Mouse (Mus musculus) limb, embryonic 11.5 days (tissue): ENCODE measurements around the gene Gm44973. TPM values are rescaled to one million over a fixed set of nuclear protein-coding genes. Genes with fewer than 3 reads are reported as not detected.
"Not testable (repeated sequence)": the region's sequence is repeated elsewhere in the genome, so short reads cannot be mapped to it uniquely, and the experiment has no call there.

Experiments
- ATAC-seq: fragments of 200-750 bp; cut with Nextera tagmentation; 2 replicates; pipeline ENCODE4 v1.8.0; 2017; ENCODE audit warnings: low read depth; ENCODE audit not compliant: insufficient number of reproducible peaks, low FRiP score, low TSS enrichment
- DNase-seq: peaks from one replicate; pipeline ENCODE4 v3.0.0-alpha.2; 2015; ENCODE audit warnings: low spot score
- H3K27ac ChIP-seq: fragments of 300-500 bp; sonication (generic); replicated peaks from 2 replicates; pipeline ENCODE4 v1.5.1; 2014; ENCODE audit warnings: low read depth, mild to moderate bottlenecking, low read length
- H3K27me3 ChIP-seq: fragments of 300-500 bp; sonication (generic); 2 replicates; pipeline ENCODE4 v1.6.1; 2014; ENCODE audit warnings: mild to moderate bottlenecking, low read length, mixed read lengths; ENCODE audit not compliant: control insufficient read depth, insufficient read depth
- H3K36me3 ChIP-seq: fragments of 300-500 bp; sonication (generic); 2 replicates; pipeline ENCODE4 v1.6.1; 2014; ENCODE audit warnings: mild to moderate bottlenecking, low read length, moderate library complexity, mixed read lengths; ENCODE audit not compliant: control insufficient read depth, insufficient read depth
- H3K4me1 ChIP-seq: fragments of 300-500 bp; sonication (generic); 2 replicates; pipeline ENCODE4 v1.6.1; 2014; ENCODE audit warnings: low read length, mixed read lengths; ENCODE audit not compliant: control insufficient read depth, insufficient read depth
- H3K4me2 ChIP-seq: fragments of 300-500 bp; sonication (generic); 2 replicates; pipeline ENCODE4 v1.6.1; 2014; ENCODE audit warnings: low read depth, mild to moderate bottlenecking, moderate library complexity; ENCODE audit not compliant: severe bottlenecking
- H3K4me3 ChIP-seq: fragments of 300-500 bp; sonication (generic); 2 replicates; pipeline ENCODE4 v1.5.1; 2014; ENCODE audit warnings: low read depth, low read length
- H3K9ac ChIP-seq: fragments of 300-500 bp; sonication (generic); 2 replicates; pipeline ENCODE4 v1.6.1; 2014; ENCODE audit warnings: mild to moderate bottlenecking, low read length
- H3K9me3 ChIP-seq: fragments of 300-500 bp; sonication (generic); 2 replicates; pipeline ENCODE4 v1.6.1; 2016; ENCODE audit warnings: low read length; ENCODE audit not compliant: control insufficient read depth
- WGBS: fragments of 180-500 bp; shearing (Covaris S2); extraction: QIAGEN DNeasy Blood & Tissue Kit; methylation state at CpG from one replicate; pipeline ENCODE4 v1.1.7; 2014; 5-methylcytosine and 5-hydroxymethylcytosine counted together
- polyA plus RNA-seq: library from polyadenylated mRNA; unstranded; fragments of >200 nt; fragmentation: Nextera tagmentation; extraction: Ambion mirVana; gene quantifications from 2 replicates; pipeline ENCODE4 v1.2.1, GENCODE M21; 2014

Gm44973 gene
- polyA plus RNA-seq, 1 experiment from 2014 or later = 0.45 TPM

DNA sequence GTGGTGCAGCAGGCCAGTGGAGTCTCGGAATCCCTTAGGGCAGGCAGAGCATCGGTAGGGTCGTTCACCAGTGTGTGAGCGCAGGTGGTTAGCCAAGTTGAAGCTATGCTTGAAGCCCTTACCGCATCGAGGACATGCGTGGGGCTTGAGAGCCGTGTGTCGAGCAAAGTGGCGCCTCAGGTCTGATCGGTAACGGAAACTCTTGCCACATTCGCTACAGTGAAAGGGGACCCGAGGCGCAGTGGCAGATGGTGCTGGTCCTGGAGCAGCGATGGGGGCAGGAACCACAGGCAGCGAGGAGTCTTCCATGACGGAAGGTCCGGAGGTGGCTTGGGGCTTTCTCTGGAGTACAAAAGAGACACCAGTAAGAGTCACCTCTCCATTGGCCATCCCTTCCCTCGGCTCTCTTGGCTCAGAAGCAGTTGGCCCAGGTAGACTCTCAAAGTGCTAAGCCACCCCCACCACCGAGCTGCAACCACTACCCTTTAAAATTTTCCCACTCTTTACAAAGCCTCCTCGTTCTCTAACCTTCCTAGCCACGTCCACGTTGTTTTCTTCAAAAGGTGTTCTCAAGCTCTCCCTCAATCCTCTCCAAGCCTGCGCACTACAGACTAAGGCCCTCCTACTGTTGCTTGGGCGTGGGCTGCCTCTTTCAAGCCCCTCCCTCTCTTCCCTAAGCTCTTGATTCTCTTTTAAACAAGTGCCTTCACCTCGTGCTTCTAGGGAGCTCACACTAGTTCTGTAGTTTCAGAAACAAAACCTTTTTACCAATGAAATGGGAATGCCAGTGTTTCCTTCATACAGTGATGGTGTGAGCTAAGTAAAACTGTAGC is 2.4 kb upstream of the Gm44973 start:
- no peak for DNase-seq
- H3K4me2 ChIP-seq = no peak overlapping the region; the same call in 1 of the 2 replicates
- no peaks in the 10 kb centered on the region for H3K27me3 ChIP-seq
- H3K4me1 ChIP-seq = peaks cover 3% of the 10 kb centered on the region; the same call in 1 of the 2 replicates
- H3K36me3 ChIP-seq = peaks cover 44% of the 10 kb centered on the region
- 93% methylated on average over 27 of the region's 27 CpGs for WGBS
- no peak for ATAC-seq
- no peak overlapping the region for H3K4me3 ChIP-seq
- no peaks in the 10 kb centered on the region; the same call in 1 of the 2 replicates for H3K9me3 ChIP-seq
- no peak overlapping the region for H3K27ac ChIP-seq
- H3K9ac ChIP-seq = no peak overlapping the region

DNA sequence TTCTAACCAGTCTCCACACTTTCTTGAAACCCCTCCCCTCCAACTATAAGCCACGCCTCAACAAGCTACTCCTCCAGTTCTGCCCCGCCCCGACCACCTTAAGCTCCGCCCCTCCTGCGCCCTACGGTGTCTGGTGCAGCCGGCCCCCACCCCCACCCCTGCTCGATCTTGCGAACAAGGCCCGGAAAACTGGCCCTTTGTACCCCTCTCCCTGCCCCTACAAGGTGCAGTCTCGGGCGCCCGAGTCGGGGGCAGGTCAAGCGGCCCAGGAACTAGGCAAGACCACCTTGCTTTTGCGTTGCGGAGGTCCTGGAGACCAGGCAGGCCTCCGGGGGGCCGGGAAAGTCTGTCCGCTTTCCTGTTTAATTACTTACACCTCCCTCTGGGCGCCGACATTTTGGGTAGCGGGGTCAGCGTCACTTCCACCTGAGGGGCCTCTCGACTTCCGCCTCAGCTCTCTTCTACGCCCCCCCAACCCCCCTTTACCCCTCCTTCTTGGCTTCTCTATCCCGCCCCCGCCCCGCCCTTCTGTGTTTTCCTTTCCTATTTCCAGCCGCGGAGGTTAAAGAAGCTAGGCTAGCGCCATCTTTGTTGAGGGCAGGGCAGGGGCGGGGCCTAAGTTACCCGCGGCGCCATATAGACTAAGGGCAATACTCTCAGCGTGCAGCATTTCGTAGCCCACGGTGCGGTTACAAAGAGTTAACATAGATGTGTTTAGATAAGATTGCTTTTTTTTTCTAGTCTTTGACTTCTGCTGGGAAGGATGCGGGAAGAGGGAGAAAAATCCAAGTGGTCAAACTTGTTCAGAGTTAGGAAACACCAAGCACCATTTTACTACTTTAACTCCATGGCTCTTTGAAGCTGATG is 812 bp upstream of the Gm44973 start, which contains the start of the genes Zfp524 and Fiz1:
Gene Zfp524, plus strand, starts transcription at position 165 of the 867 bp plus-strand sequence.
Gene Fiz1, minus strand, starts transcription at position 447 of the 867 bp plus-strand sequence.
- Histone ChIP-seq H3K27me3 (no peaks in the 10 kb centered on the region), H3K27ac (peak within 1 kb of the TSS; percentile 98), H3K4me3 (peak within 1 kb of the TSS; percentile 72), H3K4me2 (peak within 1 kb of the TSS; percentile 47), H3K4me1 (peaks cover 3% of the 10 kb centered on the region; the same call in 1 of the 2 replicates), H3K9ac (peak within 1 kb of the TSS; percentile 85), H3K9me3 (no peaks in the 10 kb centered on the region), H3K36me3 (peaks cover 28% of the 10 kb centered on the region)
- DNase-seq = peak; percentile 95
- WGBS = under 1% methylated on average over 42 of the region's 42 CpGs
- peak; percentile 77 for ATAC-seq

DNA sequence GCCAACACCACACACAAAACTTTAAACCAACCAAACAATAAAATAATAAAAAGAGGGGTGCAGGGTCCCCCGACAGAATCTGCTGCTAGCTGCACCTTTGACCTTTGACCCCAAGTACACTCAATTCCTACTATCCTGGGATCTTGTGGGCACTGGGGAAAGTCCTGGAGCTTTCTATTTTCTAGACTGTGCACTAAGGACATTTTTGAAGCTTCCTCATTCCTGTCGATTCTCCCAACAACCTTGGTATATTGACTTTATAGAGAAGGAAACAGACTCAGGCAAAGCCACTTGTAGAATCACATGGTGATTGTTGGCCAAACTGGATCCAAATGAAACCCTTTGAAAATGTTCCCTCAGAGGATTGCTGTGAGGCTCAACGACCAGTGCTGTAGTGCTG is 761 bp downstream of the Gm44973 start:
- Histone ChIP-seq H3K36me3 (peaks cover 15% of the 10 kb centered on the region), H3K27ac (peak overlapping the region; percentile 98), H3K4me2 (peak overlapping the region; percentile 47), H3K9me3 (no peaks in the 10 kb centered on the region), H3K9ac (no peak overlapping the region; the same call in 1 of the 2 replicates), H3K27me3 (no peaks in the 10 kb centered on the region), H3K4me3 (peak overlapping the region; percentile 72), H3K4me1 (peaks cover 3% of the 10 kb centered on the region; the same call in 1 of the 2 replicates)
- DNase-seq = no peak
- ATAC-seq = no peak
- 68% methylated on average over 3 of the region's 3 CpGs for WGBS

DNA sequence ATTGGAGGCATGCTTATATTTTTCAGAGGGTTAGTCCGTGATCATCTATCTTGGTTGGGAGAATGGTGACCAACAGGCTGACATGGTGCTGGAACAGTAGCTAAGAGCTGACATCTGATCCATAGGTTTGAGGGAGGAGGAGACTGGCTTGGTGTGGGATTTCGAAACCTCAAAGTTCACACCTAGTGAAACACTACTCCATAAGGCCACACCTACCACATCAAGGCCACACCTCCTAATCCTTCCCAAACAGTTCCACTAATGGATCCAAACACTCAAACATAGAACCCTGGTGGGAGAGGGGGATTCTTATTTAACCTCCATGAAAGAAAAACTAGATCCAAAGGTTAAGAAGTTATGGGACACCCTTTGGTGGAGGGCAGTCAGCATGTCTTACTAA is 1.6 kb downstream of the Gm44973 start:
- Histone ChIP-seq H3K4me2 (no peak overlapping the region), H3K27ac (no peak overlapping the region), H3K9ac (no peak overlapping the region), H3K36me3 (peaks cover 6% of the 10 kb centered on the region; the same call in 1 of the 2 replicates), H3K9me3 (no peaks in the 10 kb centered on the region), H3K4me3 (no peak overlapping the region), H3K4me1 (peaks cover 6% of the 10 kb centered on the region; the same call in 1 of the 2 replicates), H3K27me3 (no peaks in the 10 kb centered on the region)
- 97% methylated on average over 2 of the region's 2 CpGs for WGBS
- DNase-seq (no peak), ATAC-seq (no peak)

DNA sequence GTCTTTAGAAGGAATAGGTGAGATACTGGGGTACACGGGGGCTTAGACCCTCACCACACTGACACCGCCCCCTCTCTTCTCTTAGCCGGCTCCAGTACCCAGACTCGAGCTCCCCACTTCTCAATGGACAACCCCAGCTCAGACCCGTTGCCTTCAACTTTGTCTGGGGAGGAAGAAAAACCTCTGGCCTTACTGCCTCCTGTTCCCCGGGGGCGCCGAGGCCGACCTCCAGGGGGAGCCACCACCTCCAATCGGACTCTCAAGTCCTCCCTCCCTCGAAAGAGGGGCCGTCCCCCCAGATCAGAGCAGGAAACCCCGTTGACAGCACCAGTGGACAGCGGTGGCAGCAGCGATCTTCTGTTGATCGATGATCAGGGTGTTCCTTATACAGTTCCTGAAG is 2.1 kb downstream of the Gm44973 start:
- H3K9me3 ChIP-seq = no peaks in the 10 kb centered on the region
- ATAC-seq (no peak), DNase-seq (no peak)
- H3K27me3 ChIP-seq = no peaks in the 10 kb centered on the region
- H3K36me3 ChIP-seq = peaks cover 3% of the 10 kb centered on the region; the same call in 1 of the 2 replicates
- H3K4me3 ChIP-seq = no peak overlapping the region
- H3K4me2 ChIP-seq = no peak overlapping the region
- H3K4me1 ChIP-seq = peaks cover 6% of the 10 kb centered on the region; the same call in 1 of the 2 replicates
- H3K27ac ChIP-seq = no peak overlapping the region
- 88% methylated on average over 16 of the region's 16 CpGs for WGBS
- no peak overlapping the region for H3K9ac ChIP-seq

DNA sequence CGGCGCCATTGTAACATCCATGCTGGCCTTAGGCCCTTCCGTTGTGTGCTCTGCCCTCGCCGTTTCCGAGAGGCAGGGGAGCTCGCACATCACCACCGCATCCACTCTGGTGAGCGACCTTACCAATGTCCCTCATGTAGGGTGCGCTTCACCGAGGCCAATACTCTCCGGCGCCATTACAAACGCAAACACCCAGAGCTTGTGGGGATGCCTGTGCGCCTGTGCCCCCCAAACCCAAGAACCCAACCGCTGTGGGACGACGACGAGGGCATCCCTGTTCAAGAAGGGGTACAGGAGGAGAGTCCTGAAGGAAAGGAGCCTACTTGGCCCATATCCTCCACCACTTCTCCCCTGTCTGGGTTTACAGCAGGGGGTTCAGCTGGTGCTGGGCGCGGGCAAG is 2.6 kb downstream of the Gm44973 start:
- Histone ChIP-seq H3K36me3 (no peaks in the 10 kb centered on the region; the same call in 1 of the 2 replicates), H3K4me1 (peaks cover 6% of the 10 kb centered on the region; the same call in 1 of the 2 replicates), H3K4me3 (no peak overlapping the region), H3K9ac (no peak overlapping the region), H3K4me2 (no peak overlapping the region), H3K9me3 (no peaks in the 10 kb centered on the region), H3K27ac (no peak overlapping the region), H3K27me3 (no peaks in the 10 kb centered on the region)
- DNase-seq (no peak), ATAC-seq (no peak)
- WGBS = 98% methylated on average over 21 of the region's 21 CpGs

DNA sequence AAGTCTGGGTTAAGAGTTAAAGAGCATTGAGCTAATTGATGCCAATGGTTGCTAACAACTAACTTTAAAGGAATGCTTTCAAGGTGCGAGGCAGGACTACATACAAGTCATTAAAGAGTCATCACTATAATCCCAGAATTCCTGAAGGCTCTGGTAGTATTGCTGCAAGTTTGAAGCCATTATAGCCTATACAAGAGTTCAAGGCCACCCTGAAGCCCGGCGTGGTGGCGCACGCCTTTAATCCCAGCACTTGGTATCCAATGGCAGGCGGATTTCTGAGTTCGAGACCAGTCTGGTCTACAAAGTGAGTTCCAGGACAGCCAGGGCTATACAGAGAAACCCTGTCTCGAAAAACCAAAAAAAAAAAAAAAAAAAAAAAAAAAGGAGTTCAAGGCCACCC is 4.3 kb downstream of the Gm44973 start:
- not testable (repeated sequence) for H3K36me3 ChIP-seq, DNase-seq, H3K27me3 ChIP-seq, H3K9me3 ChIP-seq, H3K4me1 ChIP-seq, ATAC-seq
- Histone ChIP-seq H3K4me3 (peak overlapping the region; percentile 84), H3K4me2 (peak overlapping the region; percentile 82), H3K9ac (peak overlapping the region; percentile 5; the same call in 1 of the 2 replicates), H3K27ac (peak overlapping the region; percentile 92)
- WGBS = 35% methylated on average over 8 of the region's 8 CpGs
